Mouse (Mus musculus) CH12.LX (cell line): ENCODE data around the gene Prkcb. TPM values are rescaled to one million over a fixed set of nuclear protein-coding genes. Genes with fewer than 3 reads are reported as not detected.

Experiments used
- DNase-seq: peaks from one replicate; pipeline ENCODE4 v3.0.0-alpha.2; 2013; ENCODE audit errors: extremely low read depth
- H3K27ac ChIP-seq: 2 replicates; pipeline ENCODE4 v1.5.1; 2012; ENCODE audit warnings: low read depth, mild to moderate bottlenecking, control low read depth, moderate library complexity; ENCODE audit not compliant: insufficient read depth
- H3K27me3 ChIP-seq: replicated peaks from 2 replicates; pipeline ENCODE3; 2012; ENCODE audit warnings: inconsistent platforms
- H3K36me3 ChIP-seq, 2 experiments: replicated peaks in 1 of 2; 2 replicates each; pipeline versions ENCODE3 to v1.6.1; 2012; ENCODE audit warnings: inconsistent platforms in 1 of 2, low read length in 1 of 2, mild to moderate bottlenecking in 1 of 2, mixed read lengths in 1 of 2, moderate library complexity in 1 of 2; ENCODE audit not compliant: control insufficient read depth in 1 of 2, insufficient read depth in 1 of 2
- H3K4me1 ChIP-seq, 2 experiments: 2 replicates each; pipeline ENCODE4 v1.6.1; 2012; ENCODE audit warnings: inconsistent platforms in 1 of 2, moderate library complexity in 1 of 2; ENCODE audit not compliant: insufficient read depth in 2 of 2, control insufficient read depth in 1 of 2
- H3K4me2 ChIP-seq: 2 replicates; pipeline ENCODE4 v1.6.1; 2012; ENCODE audit warnings: low read depth, mild to moderate bottlenecking, control low read depth; ENCODE audit not compliant: poor library complexity, insufficient read depth, severe bottlenecking
- H3K4me3 ChIP-seq, 3 experiments: fragments of 150-350 bp in 1 of 3; sonication (generic) in 1 of 3; replicated peaks in 1 of 3; 2 replicates each; pipeline versions ENCODE3 to v1.5.1; 2011 to 2012; ENCODE audit warnings: low read depth in 2 of 3, low read length in 2 of 3, mild to moderate bottlenecking in 2 of 3, moderate library complexity in 2 of 3, control low read depth in 1 of 3, improper control_type of control experiment in 1 of 3, inconsistent platforms in 1 of 3, mixed read lengths in 1 of 3; ENCODE audit not compliant: poor library complexity in 1 of 3
- H3K79me2 ChIP-seq: replicated peaks from 2 replicates; pipeline ENCODE4 v1.6.1; 2012; ENCODE audit warnings: mild to moderate bottlenecking, moderate library complexity; ENCODE audit not compliant: control insufficient read depth, poor library complexity, insufficient read depth, severe bottlenecking; ENCODE audit errors: extremely low read depth
- H3K9ac ChIP-seq: 2 replicates; pipeline ENCODE4 v1.6.1; 2012; ENCODE audit warnings: low read depth, mild to moderate bottlenecking, control low read depth, moderate library complexity; ENCODE audit not compliant: insufficient read depth
- H3K9me3 ChIP-seq: replicated peaks from 2 replicates; pipeline ENCODE3; 2012; ENCODE audit warnings: low read length, inconsistent platforms, mixed read lengths
- BHLHE40 ChIP-seq: IDR thresholded peaks from 2 replicates; pipeline ENCODE4 v1.6.1; 2011; ENCODE audit warnings: mild to moderate bottlenecking, low read depth, low read length, improper control_type of control experiment
- E2F4 ChIP-seq: IDR thresholded peaks from 2 replicates; pipeline ENCODE4 v1.6.1; 2011; ENCODE audit warnings: low read depth, low read length, improper control_type of control experiment; ENCODE audit not compliant: insufficient replicate concordance
- EP300 ChIP-seq: IDR thresholded peaks from 2 replicates; pipeline ENCODE4 v1.6.1; 2011; ENCODE audit warnings: low read length, improper control_type of control experiment
- HCFC1 ChIP-seq: IDR thresholded peaks from 2 replicates; pipeline ENCODE4 v1.6.1; 2012; ENCODE audit warnings: low read depth, mild to moderate bottlenecking, inconsistent platforms, low read length, improper control_type of control experiment
- JUN ChIP-seq: IDR thresholded peaks from 2 replicates; pipeline ENCODE4 v1.6.1; 2011; ENCODE audit warnings: low read depth, mild to moderate bottlenecking, low read length, improper control_type of control experiment, moderate library complexity; ENCODE audit not compliant: insufficient read depth
- JUND ChIP-seq: conservative IDR thresholded peaks from 2 replicates; pipeline ENCODE4 v1.6.1; 2011; ENCODE audit warnings: low read depth, low read length, improper control_type of control experiment
- KAT2A ChIP-seq: IDR thresholded peaks from 2 replicates; pipeline ENCODE4 v1.6.1; 2012; ENCODE audit warnings: low read length, improper control_type of control experiment, inconsistent platforms; ENCODE audit not compliant: insufficient replicate concordance
- MAFK ChIP-seq: IDR thresholded peaks from 2 replicates; pipeline ENCODE4 v1.6.1; 2011; ENCODE audit warnings: low read length, improper control_type of control experiment; ENCODE audit not compliant: insufficient replicate concordance
- MEF2A ChIP-seq: IDR thresholded peaks from 2 replicates; pipeline ENCODE4 v1.6.1; 2014; ENCODE audit warnings: low read depth, mild to moderate bottlenecking, inconsistent platforms, low read length, improper control_type of control experiment, borderline replicate concordance
- MYC ChIP-seq: IDR thresholded peaks from 2 replicates; pipeline ENCODE4 v1.6.1; 2011; ENCODE audit warnings: low read depth, mild to moderate bottlenecking, improper control_type of control experiment, low read length
- NELFE ChIP-seq: IDR thresholded peaks from 2 replicates; pipeline ENCODE4 v1.6.1; 2011; ENCODE audit warnings: low read depth, low read length, improper control_type of control experiment
- NRF1 ChIP-seq: IDR thresholded peaks from 2 replicates; pipeline ENCODE4 v1.6.1; 2014; ENCODE audit warnings: low read depth, mild to moderate bottlenecking, inconsistent platforms, low read length, improper control_type of control experiment, moderate library complexity
- PAX5 ChIP-seq: IDR thresholded peaks from 2 replicates; pipeline ENCODE4 v1.6.1; 2012; ENCODE audit warnings: low read length, inconsistent platforms, mixed read lengths
- POLR2A ChIP-seq: IDR thresholded peaks from 2 replicates; pipeline ENCODE4 v1.6.1; 2011; ENCODE audit warnings: low read depth, mild to moderate bottlenecking, improper control_type of control experiment, low read length
- POLR2AphosphoS2 ChIP-seq: IDR thresholded peaks from 2 replicates; pipeline ENCODE4 v1.6.1; 2011; ENCODE audit warnings: low read depth, low read length, improper control_type of control experiment
- RAD21 ChIP-seq: IDR thresholded peaks from 2 replicates; pipeline ENCODE4 v1.6.1; 2011; ENCODE audit warnings: low read depth, mild to moderate bottlenecking, low read length, improper control_type of control experiment, moderate library complexity
- RCOR1 ChIP-seq: conservative IDR thresholded peaks from 2 replicates; pipeline ENCODE4 v1.6.1; 2012; ENCODE audit warnings: low read depth, mild to moderate bottlenecking, inconsistent platforms, low read length, improper control_type of control experiment
- SMC3 ChIP-seq: IDR thresholded peaks from 2 replicates; pipeline ENCODE4 v1.6.1; 2011; ENCODE audit warnings: low read depth, low read length, improper control_type of control experiment
- TBP ChIP-seq: conservative IDR thresholded peaks from 2 replicates; pipeline ENCODE4 v1.6.1; 2011; ENCODE audit warnings: low read depth, low read length, improper control_type of control experiment
- UBTF ChIP-seq: IDR thresholded peaks from 2 replicates; pipeline ENCODE4 v1.6.1; 2012; ENCODE audit warnings: low read depth, mild to moderate bottlenecking, inconsistent platforms, low read length, improper control_type of control experiment, moderate library complexity
- USF1 ChIP-seq: IDR thresholded peaks from 2 replicates; pipeline ENCODE4 v1.6.1; 2014; ENCODE audit warnings: low read depth, mild to moderate bottlenecking, inconsistent platforms, low read length, improper control_type of control experiment
- ZKSCAN1 ChIP-seq: IDR thresholded peaks from 2 replicates; pipeline ENCODE4 v1.6.1; 2012; ENCODE audit warnings: low read depth, inconsistent platforms, low read length, improper control_type of control experiment, borderline replicate concordance
- ZMIZ1 ChIP-seq: IDR thresholded peaks from 2 replicates; pipeline ENCODE4 v1.6.1; 2012; ENCODE audit warnings: low read depth, mild to moderate bottlenecking, inconsistent platforms, low read length, improper control_type of control experiment
- dilution Hi-C: fragments of 300-500 bp; cut with MboI; formaldehyde crosslinking; loops from 2 replicates; pipeline ENCODE4 v1.14.3; 2020; ENCODE audit warnings: low sequenced_read_pairs; ENCODE audit not compliant: extremely low pct_unique_long_range_greater_than_20kb, extremely low pct_ligation_motif_present
- in situ Hi-C: fragments of 300-500 bp; cut with MboI; formaldehyde crosslinking; loops from 3 replicates; pipeline ENCODE4 v1.14.3; 2019; ENCODE audit warnings: low sequenced_read_pairs, low pct_ligation_motif_present, low pct_unique_long_range_greater_than_20kb, mixed read lengths
- polyA plus RNA-seq: library from polyadenylated mRNA; unstranded; fragments of >175 nt; gene quantifications from 2 replicates; pipeline ENCODE4 v1.2.1, GENCODE M21; 2012; ENCODE audit warnings: low read depth; ENCODE audit not compliant: insufficient read length
- total RNA-seq, 2 experiments: library from RNA; depleted of rRNA; stranded (reverse); fragments of 300-350 nt in 1 of 2; fragments of >200 nt in 1 of 2; gene quantifications; 2 replicates each; pipeline ENCODE4 v1.2.3; 2012 to 2014

Gene Prkcb
- total and polyA plus RNA-seq, 3 experiments = 323 to 463 (median 337) TPM

- no peaks in the 10 kb centered on the region for H3K79me2 ChIP-seq
- no peak overlapping the region for H3K4me3 ChIP-seq
- H3K36me3 ChIP-seq = no peaks in the 10 kb centered on the region
- TF ChIP-seq JUND (no peak), ZMIZ1 (no peak), RCOR1 (no peak), BHLHE40 (no peak), SMC3 (no peak), MAFK (no peak), JUN (no peak), E2F4 (no peak), RAD21 (no peak), KAT2A (no peak)
- TF ChIP-seq, all 38 proteins: peak for 0
- H3K27ac ChIP-seq = no peak overlapping the region
- in situ Hi-C loops (no loop called here), dilution Hi-C loops (no loop called here)
- no peaks in the 10 kb centered on the region for H3K4me1 ChIP-seq
- H3K27me3 ChIP-seq = peaks cover 79% of the 10 kb centered on the region
- H3K9me3 ChIP-seq = no peaks in the 10 kb centered on the region
- DNase-seq = no peak
- H3K4me2 ChIP-seq = no peak overlapping the region
- H3K9ac ChIP-seq = no peak overlapping the region
Measured at GRCm38 (mm10) chr7:122656671-122657070, 368.1 kb downstream of the Prkcb start.

GRCm38 (mm10) chr7:122657423-122658126, 369.0 kb downstream of the Prkcb start:
- DNase-seq = no peak
- H3K4me3 ChIP-seq = no peak overlapping the region
- no peaks in the 10 kb centered on the region for H3K79me2 ChIP-seq
- H3K9me3 ChIP-seq = no peaks in the 10 kb centered on the region
- no peak overlapping the region for H3K27ac ChIP-seq
- no peaks in the 10 kb centered on the region for H3K36me3 ChIP-seq
- H3K4me2 ChIP-seq = no peak overlapping the region
- TF ChIP-seq NELFE (no peak), RAD21 (no peak), KAT2A (no peak), NRF1 (no peak), HCFC1 (no peak), PAX5 (no peak), UBTF (no peak), RCOR1 (no peak), EP300 (no peak), BHLHE40 (no peak), ZKSCAN1 (no peak), POLR2A (no peak), MEF2A (no peak), USF1 (no peak), MYC (no peak), TBP (no peak), POLR2AphosphoS2 (no peak)
- dilution Hi-C loops = no loop called here
- H3K9ac ChIP-seq = no peak overlapping the region
- in situ Hi-C loops = no loop called here
- peaks cover 76% of the 10 kb centered on the region for H3K27me3 ChIP-seq
- no peaks in the 10 kb centered on the region for H3K4me1 ChIP-seq
